Mouse (Mus musculus) heart, postnatal 10 days (tissue): Measurements from ENCODE around the gene A030003K21Rik. TPM values are rescaled to one million over a fixed set of nuclear protein-coding genes. Genes with fewer than 3 reads are reported as not detected.
"Not testable (repeated sequence)": the region's sequence is repeated elsewhere in the genome, so short reads cannot be mapped to it uniquely, and the experiment has no call there.

Source experiments
- DNase-seq, 2 experiments: peaks; one replicate each; pipeline ENCODE4 v3.0.0; 2021
- intact Hi-C: fragments of 180-260 bp; cut with DNase I; formaldehyde crosslinking; loops from one replicate; pipeline ENCODE4 v1.15.1; 2025
- total RNA-seq, 2 experiments: library from RNA; stranded (reverse); gene quantifications; 2 replicates each; pipeline ENCODE4 v1.2.3; 2021

A030003K21Rik gene
- total RNA-seq = not detected

GRCm38 (mm10) chr1:82943295-82943694, at the start of gene A030003K21Rik:
Gene A030003K21Rik, minus strand, starts transcription at chr1:82943388.
- intact Hi-C loops, DNase-seq: not testable (repeated sequence)

GRCm38 (mm10) chr1:82992093-82992492, 48.9 kb upstream of the A030003K21Rik start:
- no peak for DNase-seq
- intact Hi-C loops = no loop called here

- intact Hi-C loops = no loop called here
- DNase-seq = no peak
Measured at GRCm38 (mm10) chr1:82991596-82991995, 48.4 kb upstream of the A030003K21Rik start.

GRCm38 (mm10) chr1:82991062-82991461, 47.9 kb upstream of the A030003K21Rik start:
- DNase-seq = no peak
- intact Hi-C loops = no loop called here

- DNase-seq = peak; percentile 70 to 80
Measured at GRCm38 (mm10) chr1:82987530-82988198, 44.5 kb upstream of the A030003K21Rik start.

GRCm38 (mm10) chr1:82986738-82987137, 43.5 kb upstream of the A030003K21Rik start:
- DNase-seq = no peak
- intact Hi-C loops = loop anchor here (1.0 to 5.0 kb wide), 3 partner anchors 148 to 429 kb away; partner anchors contain the start of gene Agfg1

More at GRCm38 (mm10) chr1:82987530-82988198, 44.5 kb upstream of the A030003K21Rik start:
- intact Hi-C loops = loop anchor here (1.0 to 5.0 kb wide), 3 partner anchors 149 to 430 kb away; partner anchors contain the start of gene Agfg1

GRCm38 (mm10) chr1:82977840-82978239, 34.7 kb upstream of the A030003K21Rik start:
- intact Hi-C loops = no loop called here
- no peak for DNase-seq

- no peak for DNase-seq
- intact Hi-C loops = no loop called here
Measured at GRCm38 (mm10) chr1:82975750-82976149, 32.6 kb upstream of the A030003K21Rik start.

GRCm38 (mm10) chr1:82974342-82974741, 31.2 kb upstream of the A030003K21Rik start:
- intact Hi-C loops = loop anchor here (5.0 kb wide), 1 partner anchor 137 kb away; the partner anchor contains the start of gene Agfg1
- DNase-seq = no peak

GRCm38 (mm10) chr1:82973901-82974300, 30.7 kb upstream of the A030003K21Rik start:
- intact Hi-C loops = loop anchor here (5.0 kb wide), 1 partner anchor 137 kb away; the partner anchor contains the start of gene Agfg1
- DNase-seq = no peak

GRCm38 (mm10) chr1:82973244-82973643, 30.1 kb upstream of the A030003K21Rik start:
- intact Hi-C loops = loop anchor here (5.0 kb wide), 1 partner anchor 136 kb away; the partner anchor contains the start of gene Agfg1
- DNase-seq = no peak

GRCm38 (mm10) chr1:82972046-82972445, 28.9 kb upstream of the A030003K21Rik start:
- peak; percentile 51 to 60 for DNase-seq
- intact Hi-C loops = loop anchor here (5.0 kb wide), 1 partner anchor 135 kb away; the partner anchor contains the start of gene Agfg1

- no peak for DNase-seq
- intact Hi-C loops = no loop called here
Measured at GRCm38 (mm10) chr1:82966413-82966812, 23.2 kb upstream of the A030003K21Rik start.

- DNase-seq = no peak
- intact Hi-C loops = no loop called here
Measured at GRCm38 (mm10) chr1:82959870-82960385, 16.7 kb upstream of the A030003K21Rik start, which contains the start of gene Gm47955. Gene Gm47955, plus strand, starts transcription at chr1:82960286.

- DNase-seq, intact Hi-C loops: not testable (repeated sequence)
Measured at GRCm38 (mm10) chr1:82955913-82956312, 12.7 kb upstream of the A030003K21Rik start, which contains the start of gene Gm7544. Gene Gm7544, minus strand, starts transcription at chr1:82956013.

GRCm38 (mm10) chr1:82948601-82949000, 5.4 kb upstream of the A030003K21Rik start:
- DNase-seq = no peak
- intact Hi-C loops = no loop called here

GRCm38 (mm10) chr1:82946029-82946428, 2.8 kb upstream of the A030003K21Rik start:
- DNase-seq, intact Hi-C loops: not testable (repeated sequence)

GRCm38 (mm10) chr1:82942505-82942904, 683 bp downstream of the A030003K21Rik start:
- intact Hi-C loops, DNase-seq: not testable (repeated sequence)

- intact Hi-C loops = no loop called here
- DNase-seq = no peak
Measured at GRCm38 (mm10) chr1:82938666-82939065, 4.5 kb downstream of the A030003K21Rik start.

- DNase-seq, intact Hi-C loops: not testable (repeated sequence)
Measured at GRCm38 (mm10) chr1:82931326-82931725, 11.9 kb downstream of the A030003K21Rik start, which contains the start of gene Gm6217. Gene Gm6217, minus strand, starts transcription at chr1:82931399.

GRCm38 (mm10) chr1:82930558-82930957, 12.6 kb downstream of the A030003K21Rik start:
- DNase-seq, intact Hi-C loops: not testable (repeated sequence)
